Mouse (Mus musculus): Measurements from ENCODE around the gene Gtf3a.
A peak's percentile ranks its signal among the peaks of the same experiment; 100 is the strongest.
"Not testable (repeated sequence)": the region's sequence is repeated elsewhere in the genome, so short reads cannot be mapped to it uniquely, and the experiment has no call there.

Gene Gtf3a

DNA sequence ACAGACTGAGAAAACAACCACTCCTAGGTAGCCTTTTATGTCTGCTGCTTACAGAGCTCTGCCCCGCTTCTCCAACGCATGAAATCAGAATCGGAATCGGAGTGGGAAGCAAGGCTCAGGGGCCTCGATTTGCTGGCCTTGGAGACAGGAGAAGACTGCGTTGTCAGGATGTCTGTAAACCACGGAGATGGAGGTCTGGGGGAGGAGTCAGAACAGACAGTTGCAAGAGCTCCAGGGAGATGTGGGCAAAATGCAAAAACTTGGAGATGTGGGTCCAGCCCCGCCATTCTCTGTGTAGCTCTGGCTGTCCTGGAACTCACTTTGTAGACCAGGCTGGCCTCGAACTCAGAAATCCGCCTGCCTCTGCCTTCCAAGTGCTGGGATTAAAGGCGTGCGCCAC is 15.0 kb upstream of the Gtf3a start:
- ATAC-seq (ENCODE audit: insufficient number of reproducible peaks, low FRiP score, low TSS enrichment), result no peak

DNA sequence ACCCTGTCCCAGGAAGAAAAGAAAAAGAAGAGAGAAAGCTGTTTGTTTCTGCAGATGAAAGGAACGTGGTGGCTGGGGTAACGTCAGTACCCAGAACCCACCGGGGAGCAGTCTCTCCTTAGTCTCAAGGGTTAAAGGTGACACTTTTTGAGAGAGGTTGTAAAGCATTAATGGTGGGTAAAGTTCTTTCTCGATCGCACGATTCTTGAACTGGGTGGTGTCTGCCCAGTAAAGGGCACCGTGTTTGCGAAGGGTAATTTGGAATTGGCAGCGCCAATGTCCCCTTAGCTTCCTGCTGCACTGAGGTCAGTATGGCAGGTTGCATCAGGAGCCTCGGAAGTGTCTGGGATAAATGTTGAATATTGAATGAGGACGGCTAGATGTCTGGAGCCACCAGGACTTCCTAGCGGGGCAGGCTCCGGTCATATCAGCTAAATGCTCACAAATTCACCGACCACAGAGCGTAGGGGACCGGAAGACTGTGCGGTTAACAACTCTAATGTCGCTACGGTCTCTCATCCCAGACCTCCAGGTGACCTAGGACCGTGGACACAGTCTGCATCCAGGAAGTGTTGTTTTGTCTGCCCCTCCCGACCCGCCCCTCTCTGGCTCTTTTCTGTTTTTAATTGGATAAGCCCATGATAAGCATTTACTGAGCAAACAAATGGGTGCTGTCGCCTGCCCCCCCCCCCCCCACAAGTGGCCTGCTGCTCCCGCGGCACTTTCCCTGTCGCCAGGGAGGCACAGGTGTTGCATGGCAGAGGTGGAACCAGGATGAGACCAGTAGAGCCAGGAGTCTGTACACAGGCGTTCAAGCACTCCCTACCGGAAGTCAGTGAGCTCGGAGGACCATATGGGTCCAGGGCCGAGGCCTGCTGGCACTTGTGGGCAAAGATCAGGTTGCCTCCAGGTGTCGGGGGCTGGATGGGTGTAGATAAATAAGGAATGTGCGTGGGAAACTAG is 10.6 kb upstream of the Gtf3a start:
- no peak for ATAC-seq (ENCODE audit: insufficient number of reproducible peaks, low FRiP score, low TSS enrichment)

DNA sequence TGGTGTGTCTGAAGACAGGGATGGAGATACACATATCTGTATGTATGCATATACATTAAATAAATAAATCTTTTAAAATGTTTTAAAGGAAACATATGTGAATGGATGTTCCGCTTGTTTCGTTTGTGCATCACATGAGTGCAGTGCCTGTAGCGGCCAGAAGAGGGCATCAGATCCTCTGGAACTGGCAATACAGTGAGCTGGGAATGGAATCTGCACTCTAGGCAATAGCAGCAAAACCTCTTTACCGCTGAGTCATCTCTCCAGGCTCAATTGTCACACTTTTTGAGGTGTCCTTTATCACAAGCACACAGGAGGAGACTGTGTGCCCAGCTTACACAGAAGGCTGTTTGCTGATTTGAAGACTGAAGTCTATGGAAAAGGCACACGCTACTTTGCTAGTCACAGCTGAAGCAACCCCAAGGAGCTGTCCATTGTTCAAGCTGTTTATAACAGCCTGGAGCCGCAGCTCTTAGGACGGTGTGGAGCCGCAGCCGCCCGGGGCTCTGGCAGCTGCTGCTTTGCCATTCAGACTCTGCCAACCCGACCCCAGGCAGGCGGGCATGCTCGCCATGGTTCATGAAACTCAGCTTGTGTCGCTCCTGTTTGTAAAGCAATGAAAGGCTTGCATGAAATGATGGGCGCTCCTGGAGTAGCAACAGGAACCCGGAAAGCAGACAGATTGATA is 9.2 kb upstream of the Gtf3a start:
- ATAC-seq (ENCODE audit: insufficient number of reproducible peaks, low FRiP score, low TSS enrichment), result no peak

- ATAC-seq (ENCODE audit: insufficient number of reproducible peaks, low FRiP score, low TSS enrichment), result no peak; the same call in 1 of the 2 replicates
Observed at GRCm38 (mm10) chr5:146940219-146940618, 8.2 kb upstream of the Gtf3a start.

DNA sequence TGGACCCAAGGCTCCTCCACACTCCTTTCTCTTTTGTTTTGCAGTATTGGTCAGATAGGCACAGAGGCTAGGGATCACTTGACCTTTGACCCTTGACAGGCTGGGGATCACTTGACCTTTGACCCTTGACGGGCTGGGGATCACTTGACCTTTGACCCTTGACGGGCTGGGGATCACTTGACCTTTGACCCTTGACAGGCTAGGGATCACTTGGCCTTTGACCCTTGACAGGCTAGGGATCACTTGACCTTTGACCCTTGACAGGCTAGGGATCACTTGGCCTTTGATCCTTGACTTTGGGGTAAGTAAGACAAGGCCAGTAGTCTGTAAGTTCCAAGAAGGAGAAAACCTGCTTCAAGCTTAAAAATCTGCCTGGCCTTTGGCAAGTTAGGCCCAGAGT is 6.5 kb upstream of the Gtf3a start:
- not testable (repeated sequence) for ATAC-seq (ENCODE audit: insufficient number of reproducible peaks, low FRiP score, low TSS enrichment)

GRCm38 (mm10) chr5:146942965-146943364 is 5.5 kb upstream of the Gtf3a start:
- no peak for ATAC-seq (ENCODE audit: insufficient number of reproducible peaks, low FRiP score, low TSS enrichment)

GRCm38 (mm10) chr5:146944568-146944967 is 3.9 kb upstream of the Gtf3a start:
- no peak for ATAC-seq (ENCODE audit: insufficient number of reproducible peaks, low FRiP score, low TSS enrichment)

DNA sequence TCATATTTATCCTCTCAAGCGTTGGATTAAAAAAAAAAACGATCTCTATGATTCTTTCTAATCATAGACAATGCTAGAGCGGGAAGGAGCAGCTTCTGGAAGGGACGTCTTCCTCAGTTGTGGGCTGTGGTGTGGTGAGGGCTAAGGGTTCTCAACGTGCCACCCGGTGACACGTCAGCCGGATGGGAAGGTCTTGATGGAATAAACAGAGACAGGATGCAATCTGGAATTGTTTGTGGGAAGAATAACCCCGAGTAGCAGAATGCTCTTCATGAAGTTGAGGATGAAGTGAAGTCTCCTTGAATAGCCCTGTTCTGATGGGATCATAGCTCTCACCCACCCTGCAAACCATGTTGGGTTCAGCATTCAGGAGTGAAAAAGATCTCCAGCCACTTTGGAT is 1.8 kb upstream of the Gtf3a start:
- no peak for ATAC-seq (ENCODE audit: insufficient number of reproducible peaks, low FRiP score, low TSS enrichment)

GRCm38 (mm10) chr5:146947497-146947896 is 960 bp upstream of the Gtf3a start:
- ATAC-seq (ENCODE audit: insufficient number of reproducible peaks, low FRiP score, low TSS enrichment), result no peak

- no peak; the same call in 1 of the 2 replicates for ATAC-seq (ENCODE audit: insufficient number of reproducible peaks, low FRiP score, low TSS enrichment)
Observed at GRCm38 (mm10) chr5:146948041-146948507, 383 bp upstream of the Gtf3a start.

GRCm38 (mm10) chr5:146954576-146954975 is 6.1 kb downstream of the Gtf3a start:
- no peak for ATAC-seq (ENCODE audit: insufficient number of reproducible peaks, low FRiP score, low TSS enrichment)

- ATAC-seq (ENCODE audit: insufficient number of reproducible peaks, low FRiP score, low TSS enrichment), result no peak
Observed at GRCm38 (mm10) chr5:146955651-146956050, 7.2 kb downstream of the Gtf3a start.

- no peak for ATAC-seq (ENCODE audit: insufficient number of reproducible peaks, low FRiP score, low TSS enrichment)
Observed at GRCm38 (mm10) chr5:146956678-146957077, 8.2 kb downstream of the Gtf3a start.

- ATAC-seq (ENCODE audit: insufficient number of reproducible peaks, low FRiP score, low TSS enrichment), result peak; percentile 66; the same call in 1 of the 2 replicates
Observed at GRCm38 (mm10) chr5:146963118-146963936, 14.9 kb downstream of the Gtf3a start, which contains the start of gene Mtif3. Mtif3 (minus strand) TSS chr5:146963800.

DNA sequence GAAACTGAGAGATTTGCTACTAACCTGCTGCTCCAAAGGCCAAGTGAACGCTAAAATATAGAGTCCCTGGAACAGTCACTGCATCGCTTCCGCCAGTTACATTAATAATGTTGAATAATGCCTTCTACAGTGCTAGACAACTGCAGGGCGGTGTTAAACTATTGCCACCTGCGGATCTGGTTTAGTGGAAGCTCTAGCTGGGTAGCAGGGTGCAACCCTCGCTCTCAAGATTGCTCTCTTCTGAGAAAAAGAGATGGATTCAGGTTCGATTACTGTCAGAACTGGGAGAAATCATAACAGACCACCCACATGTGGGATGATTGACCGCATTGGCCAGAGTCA is 15.5 kb downstream of the Gtf3a start:
- no peak for ATAC-seq (ENCODE audit: insufficient number of reproducible peaks, low FRiP score, low TSS enrichment)

- no peak for ATAC-seq (ENCODE audit: insufficient number of reproducible peaks, low FRiP score, low TSS enrichment)
Observed at GRCm38 (mm10) chr5:146968695-146969393, 20.4 kb downstream of the Gtf3a start.

GRCm38 (mm10) chr5:146971776-146972561 is 23.5 kb downstream of the Gtf3a start:
- no peak for ATAC-seq (ENCODE audit: insufficient number of reproducible peaks, low FRiP score, low TSS enrichment)

DNA sequence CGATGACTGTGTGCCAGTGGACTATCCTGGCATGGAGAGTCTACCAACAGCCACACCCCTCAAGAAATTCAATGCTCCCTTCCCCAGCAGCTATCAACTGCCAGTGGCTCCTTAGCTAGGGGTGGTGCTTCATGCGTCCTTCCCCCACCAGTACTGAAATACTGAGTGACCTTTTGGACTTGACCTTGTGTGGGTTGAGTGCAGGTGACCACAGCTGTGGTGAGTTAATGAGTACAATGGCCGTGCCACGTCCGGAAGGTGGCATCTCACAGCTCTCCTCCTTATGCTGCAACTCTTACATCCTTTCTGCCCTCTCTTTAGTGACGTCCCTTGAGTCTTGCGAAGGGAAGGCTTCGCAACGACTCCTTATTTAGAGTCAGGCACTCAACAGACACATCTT is 24.9 kb downstream of the Gtf3a start:
- ATAC-seq (ENCODE audit: insufficient number of reproducible peaks, low FRiP score, low TSS enrichment), result no peak
